Mouse (Mus musculus): ENCODE measurements around the gene Mrpl51. TPM values are rescaled to one million over a fixed set of nuclear protein-coding genes. Genes with fewer than 3 reads are reported as not detected.
"Not testable (repeated sequence)": the region's sequence is repeated elsewhere in the genome, so short reads cannot be mapped to it uniquely, and the experiment has no call there.

The Mrpl51 gene
- polyA plus RNA-seq, 1 experiment = 95.7 TPM

DNA sequence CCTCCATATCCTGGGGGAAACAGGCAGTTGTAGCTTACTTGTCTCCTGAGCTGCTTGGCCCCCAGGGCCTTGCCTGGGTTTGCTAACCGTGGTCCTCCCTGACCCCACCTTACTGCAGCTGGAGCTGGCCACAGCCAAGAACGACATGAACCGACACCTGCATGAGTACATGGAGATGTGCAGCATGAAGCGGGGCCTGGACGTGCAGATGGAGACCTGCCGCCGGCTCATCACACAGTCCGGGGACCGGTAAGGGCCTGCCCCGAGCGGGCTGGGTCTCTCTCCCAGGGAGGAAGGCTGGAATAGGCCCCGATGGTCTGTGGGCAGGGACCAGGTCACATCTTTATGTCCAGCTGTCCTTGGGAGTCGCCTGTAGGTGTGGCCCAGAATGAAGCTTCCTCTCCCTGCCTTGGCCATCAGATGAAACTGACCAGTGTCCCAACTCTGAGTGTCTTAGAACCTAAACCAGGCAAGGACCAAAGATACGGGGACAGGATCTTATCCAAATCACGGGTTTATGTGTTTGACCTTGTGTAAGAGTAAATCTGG is 32.6 kb upstream of the Mrpl51 start:
- DNase-seq (ENCODE audit: low read depth, low spot score) = no peak
- 81% methylated on average over 15 of the region's 15 CpGs for WGBS

DNA sequence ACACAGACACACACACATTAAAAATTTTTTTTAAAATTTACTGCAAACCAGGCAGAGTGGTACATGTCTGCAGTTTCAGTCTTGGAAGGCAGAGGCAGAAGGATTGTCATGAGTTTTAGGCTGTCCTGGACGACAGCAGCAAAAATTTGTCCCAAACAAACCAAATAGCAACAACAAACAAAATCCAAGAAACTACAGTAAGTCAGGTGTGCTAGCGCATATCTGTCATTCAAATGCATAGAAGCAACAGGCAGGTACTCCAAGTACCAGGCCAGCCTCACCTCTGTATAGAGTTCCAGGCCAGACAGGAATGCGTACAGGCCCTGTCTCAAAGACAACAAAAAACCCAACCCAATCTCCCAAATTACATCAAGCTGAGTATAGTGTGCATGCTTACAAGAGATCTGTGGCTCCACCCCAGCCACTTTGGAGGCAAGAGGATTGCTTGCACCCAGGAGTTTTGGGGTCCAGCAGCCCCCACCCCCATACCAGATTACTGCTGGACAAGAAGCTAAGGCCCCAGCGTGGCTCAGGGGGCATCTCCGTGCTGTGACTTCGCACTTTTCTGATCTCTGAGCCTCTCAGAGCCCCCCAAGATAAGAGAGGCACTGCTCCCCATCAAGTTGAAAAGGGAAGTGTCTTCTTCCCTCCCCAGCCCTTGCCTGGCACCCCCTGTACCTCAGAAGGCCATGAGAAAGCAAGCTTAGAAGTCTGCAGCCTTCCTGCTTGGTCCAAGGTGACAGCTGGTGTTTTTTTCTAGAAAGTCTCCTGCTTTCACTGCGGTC is 31.6 kb upstream of the Mrpl51 start:
- 87% methylated on average over 7 of the region's 7 CpGs for WGBS
- DNase-seq (ENCODE audit: low read depth, low spot score) = no peak

DNA sequence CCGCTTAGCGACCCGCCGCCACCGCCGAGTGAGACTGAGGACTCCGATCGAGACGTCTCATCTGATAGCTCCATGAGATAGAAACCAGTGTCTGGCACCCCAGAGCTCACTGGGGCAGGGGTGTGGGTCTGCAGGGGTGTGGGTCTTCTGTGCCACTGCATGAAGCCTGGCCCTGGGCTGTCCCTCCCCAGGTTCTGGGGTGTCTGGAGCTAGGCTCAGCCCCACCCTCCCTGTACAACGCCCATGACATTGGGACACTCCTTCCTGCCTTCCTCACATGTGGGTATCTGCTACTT is 31.1 kb upstream of the Mrpl51 start:
- 72% methylated on average over 10 of the region's 10 CpGs for WGBS

DNA sequence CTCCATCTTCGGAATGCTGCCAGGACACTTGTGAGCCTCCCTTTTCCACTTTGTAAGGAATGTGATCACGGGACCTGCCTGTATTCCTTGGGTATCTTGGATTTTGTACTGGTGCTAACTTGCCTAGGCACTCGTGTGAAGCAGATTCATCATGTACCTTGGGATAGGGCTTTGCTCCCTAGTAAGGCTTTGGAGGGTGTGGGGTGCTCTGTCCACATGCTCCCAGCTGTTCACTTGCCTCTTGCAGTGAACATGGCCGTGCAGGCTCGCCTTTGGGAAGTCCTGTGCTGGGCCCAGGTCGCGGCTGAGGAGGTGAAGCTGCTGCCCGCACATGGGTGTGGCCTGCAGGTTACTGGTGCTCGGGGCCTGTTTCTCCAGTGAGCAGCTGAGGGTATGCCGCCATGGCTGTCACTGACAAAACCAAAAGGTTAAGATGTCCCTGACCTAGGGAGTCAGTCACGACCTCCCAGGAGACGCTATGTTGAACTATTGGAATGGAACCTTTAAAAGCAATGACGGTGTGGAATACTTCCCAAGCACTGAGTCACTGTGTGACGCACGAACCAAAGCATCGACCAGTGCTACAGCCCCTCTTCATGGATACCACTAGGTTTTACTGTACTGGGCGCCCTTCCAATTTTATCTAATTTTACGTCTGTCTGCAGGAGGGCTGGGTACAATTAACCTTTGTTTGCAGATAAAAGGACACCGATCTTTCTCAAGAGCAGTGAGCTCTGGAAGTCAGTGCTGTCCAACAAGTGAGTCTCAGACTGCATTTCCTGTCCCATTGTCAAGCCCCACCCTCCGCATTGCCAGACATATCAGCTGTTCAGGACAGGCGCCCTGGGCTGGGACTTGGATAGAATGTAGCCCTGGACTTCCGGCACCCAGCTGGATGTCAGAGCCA is 30.5 kb upstream of the Mrpl51 start:
- WGBS = 14% methylated on average over 22 of the region's 22 CpGs
- peak; percentile 63 for DNase-seq (ENCODE audit: low read depth, low spot score)

More for the DNA sequence above, 31.1 kb upstream of the Mrpl51 start:
- no peak for DNase-seq (ENCODE audit: low read depth, low spot score)

DNA sequence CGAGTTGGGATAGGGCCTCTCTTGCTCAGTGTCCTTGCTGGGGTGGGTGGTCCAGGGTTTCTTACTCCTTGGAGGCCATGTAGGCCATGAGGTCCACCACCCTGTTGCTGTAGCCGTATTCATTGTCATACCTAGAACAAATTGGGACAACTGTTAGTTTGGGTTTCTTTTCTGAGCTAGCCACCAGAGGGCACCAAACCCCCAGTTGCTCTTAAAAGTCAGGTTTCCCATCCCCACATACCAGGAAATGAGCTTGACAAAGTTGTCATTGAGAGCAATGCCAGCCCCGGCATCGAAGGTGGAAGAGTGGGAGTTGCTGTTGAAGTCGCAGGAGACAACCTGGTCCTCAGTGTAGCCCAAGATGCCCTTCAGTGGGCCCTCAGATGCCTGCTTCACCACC is 29.6 kb upstream of the Mrpl51 start:
- DNase-seq (ENCODE audit: low read depth, low spot score) = not testable (repeated sequence)
- whole genome bisulfite sequencing = 6% methylated on average over 4 of the region's 5 CpGs

DNA sequence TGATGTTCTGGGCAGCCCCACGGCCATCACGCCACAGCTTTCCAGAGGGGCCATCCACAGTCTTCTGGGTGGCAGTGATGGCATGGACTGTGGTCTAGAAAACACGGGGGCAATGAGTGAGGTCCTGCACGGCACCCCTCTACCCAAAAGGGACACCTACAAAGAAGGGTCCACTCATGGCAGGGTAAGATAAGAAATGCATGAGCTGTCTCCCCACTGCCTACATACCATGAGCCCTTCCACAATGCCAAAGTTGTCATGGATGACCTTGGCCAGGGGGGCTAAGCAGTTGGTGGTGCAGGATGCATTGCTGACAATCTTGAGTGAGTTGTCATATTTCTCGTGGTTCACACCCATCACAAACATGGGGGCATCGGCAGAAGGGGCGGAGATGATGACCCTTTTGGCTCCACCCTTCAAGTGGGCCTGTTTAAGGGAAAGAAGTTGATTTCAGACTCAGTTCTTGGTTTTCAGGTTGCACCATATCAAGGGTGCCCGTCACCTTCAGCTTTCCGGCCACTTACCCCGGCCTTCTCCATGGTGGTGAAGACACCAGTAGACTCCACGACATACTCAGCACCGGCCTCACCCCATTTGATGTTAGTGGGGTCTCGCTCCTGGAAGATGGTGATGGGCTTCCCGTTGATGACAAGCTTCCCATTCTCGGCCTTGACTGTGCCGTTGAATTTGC is 28.8 kb upstream of the Mrpl51 start:
- 67% methylated on average over 13 of the region's 16 CpGs for WGBS
- not testable (repeated sequence) for DNase-seq (ENCODE audit: low read depth, low spot score)

DNA sequence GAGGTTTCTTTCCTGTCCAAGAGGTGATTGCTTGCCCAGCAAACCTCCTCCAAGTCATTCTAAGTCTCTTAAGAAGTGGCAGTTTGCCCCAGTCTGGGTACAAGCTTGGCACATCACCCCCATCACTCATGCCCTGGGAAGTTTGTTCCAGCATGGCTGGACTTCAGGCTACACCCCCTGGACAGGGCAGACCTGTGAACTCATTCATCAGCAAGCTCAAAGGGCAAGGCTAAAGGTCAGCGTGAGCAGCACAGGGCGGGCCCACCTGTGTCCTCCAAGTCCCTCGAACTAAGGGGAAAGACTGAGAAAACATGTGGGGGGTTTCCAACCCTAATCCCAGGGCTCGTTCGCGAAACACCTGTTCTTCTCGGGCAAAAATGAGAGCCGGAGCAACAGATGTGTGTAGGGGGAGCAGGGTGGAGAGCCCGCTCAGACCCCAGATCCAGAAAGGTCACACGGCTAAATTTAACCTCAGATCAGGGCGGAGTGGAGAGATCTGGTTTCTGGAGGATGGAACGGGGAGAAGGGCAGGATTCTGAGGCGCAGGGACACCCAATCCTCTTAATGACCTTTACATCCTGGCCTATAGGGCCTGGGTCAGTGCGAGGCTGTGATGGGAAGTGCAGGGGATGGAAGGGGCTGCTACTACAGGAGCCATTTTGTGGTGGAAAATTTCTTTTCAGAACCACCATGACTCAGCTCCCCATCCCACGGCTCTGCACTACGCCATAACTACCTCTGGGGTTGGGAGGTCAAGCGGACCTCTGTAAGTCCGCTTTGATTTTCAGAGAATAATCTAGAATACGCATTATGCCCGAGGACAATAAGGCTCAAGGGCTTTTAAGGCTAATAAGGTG is 27.6 kb upstream of the Mrpl51 start:
- WGBS = 4% methylated on average over 20 of the region's 20 CpGs
- DNase-seq (ENCODE audit: low read depth, low spot score) = no peak

DNA sequence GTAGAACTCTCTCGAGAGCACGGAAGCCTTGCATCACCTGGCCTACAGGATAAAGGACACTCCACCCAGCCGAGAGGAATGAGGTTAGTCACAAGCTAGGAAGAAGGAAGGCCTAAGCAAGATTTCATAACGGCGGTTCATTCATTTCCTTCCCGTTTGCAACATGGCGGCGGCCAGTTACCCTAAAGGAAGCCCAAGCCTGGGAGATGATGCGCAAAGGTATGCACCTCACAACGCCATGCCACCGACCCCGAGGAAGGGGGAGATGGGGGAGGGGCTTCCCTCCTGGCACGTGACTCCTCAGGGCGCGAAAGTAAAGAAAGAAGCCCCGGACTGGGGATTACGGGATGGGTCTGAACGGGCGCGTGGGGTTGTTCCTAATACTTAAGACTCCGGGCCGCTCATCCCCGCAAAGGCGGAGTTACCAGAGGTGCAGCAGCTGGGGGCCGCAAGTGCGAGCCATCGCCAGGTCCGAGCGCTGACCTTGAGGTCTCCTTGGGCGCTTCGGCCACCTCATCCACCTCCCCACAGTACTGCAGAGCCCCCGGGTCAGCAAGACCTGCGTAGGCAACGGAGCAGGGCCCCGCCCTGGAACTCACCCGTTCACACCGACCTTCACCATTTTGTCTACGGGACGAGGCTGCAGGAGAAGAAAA is 26.8 kb upstream of the Mrpl51 start:
- under 1% methylated on average over 39 of the region's 39 CpGs for WGBS
- no peak for DNase-seq (ENCODE audit: low read depth, low spot score)

DNA sequence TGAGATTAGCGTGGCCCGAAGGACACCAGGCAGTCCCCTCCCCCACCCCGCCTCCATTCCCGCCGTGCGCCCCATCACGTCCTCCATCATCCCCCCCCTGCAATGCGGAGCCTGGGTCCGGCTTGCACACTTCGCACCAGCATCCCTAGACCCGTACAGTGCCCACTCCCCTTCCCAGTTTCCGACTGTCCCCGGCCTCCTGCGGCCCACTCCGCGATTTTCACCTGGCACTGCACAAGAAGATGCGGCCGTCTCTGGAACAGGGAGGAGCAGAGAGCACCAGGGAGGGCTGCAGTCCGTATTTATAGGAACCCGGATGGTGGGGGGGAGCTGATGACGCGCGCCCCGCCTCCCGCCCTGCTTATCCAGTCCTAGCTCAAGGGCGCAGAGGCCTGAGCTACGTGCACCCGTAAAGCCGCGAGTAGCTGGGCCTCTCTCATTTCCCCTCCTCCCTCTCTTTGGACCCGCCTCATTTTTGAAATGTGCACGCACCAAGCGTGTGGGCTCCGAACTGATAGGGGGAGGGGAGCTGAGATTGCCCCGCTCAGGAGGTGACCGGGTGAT is 26.2 kb upstream of the Mrpl51 start:
- under 1% methylated on average over 35 of the region's 36 CpGs for WGBS

DNA sequence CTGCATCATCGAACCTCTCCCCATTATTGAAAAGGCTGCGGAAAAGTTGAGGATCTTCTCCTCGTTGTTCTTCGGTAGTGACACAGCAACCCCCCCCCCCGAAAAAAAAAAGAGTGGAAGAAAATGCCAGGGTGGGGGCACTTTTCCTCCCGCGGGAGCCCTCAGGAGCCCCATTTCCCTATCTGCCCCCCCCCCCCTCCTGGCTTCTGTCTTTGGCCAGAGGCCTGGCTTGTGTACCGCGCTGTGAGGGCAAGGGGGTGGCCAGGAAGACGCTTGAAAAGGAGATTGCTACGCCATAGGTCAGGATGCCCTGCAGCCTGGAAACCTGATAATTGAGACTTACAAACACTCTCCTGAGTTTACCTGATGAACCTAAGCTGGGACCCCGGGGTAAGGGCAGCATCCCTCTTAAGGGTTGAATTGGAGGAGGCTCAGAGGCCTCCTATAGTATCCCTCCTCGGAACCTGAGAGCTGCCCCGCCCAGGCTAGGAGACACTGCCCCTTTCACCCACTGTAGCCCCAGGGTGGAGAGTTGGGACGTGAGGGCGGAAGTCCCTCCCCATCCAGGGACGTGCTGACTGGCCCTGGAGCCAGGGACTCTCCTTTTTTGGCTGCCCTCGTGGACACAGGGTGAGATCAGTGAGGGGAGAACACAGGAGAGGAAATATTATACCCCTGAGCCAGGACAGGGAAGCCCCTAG is 25.4 kb upstream of the Mrpl51 start, which contains the start of gene Gapdh:
Gene Gapdh (minus strand): TSS at position 417 of the 701 bp plus-strand sequence.
- peak; percentile 77 for DNase-seq (ENCODE audit: low read depth, low spot score)
- WGBS = under 1% methylated on average over 18 of the region's 18 CpGs

More for the DNA sequence above, 26.2 kb upstream of the Mrpl51 start:
- DNase-seq (ENCODE audit: low read depth, low spot score) = peak; percentile 78

DNA sequence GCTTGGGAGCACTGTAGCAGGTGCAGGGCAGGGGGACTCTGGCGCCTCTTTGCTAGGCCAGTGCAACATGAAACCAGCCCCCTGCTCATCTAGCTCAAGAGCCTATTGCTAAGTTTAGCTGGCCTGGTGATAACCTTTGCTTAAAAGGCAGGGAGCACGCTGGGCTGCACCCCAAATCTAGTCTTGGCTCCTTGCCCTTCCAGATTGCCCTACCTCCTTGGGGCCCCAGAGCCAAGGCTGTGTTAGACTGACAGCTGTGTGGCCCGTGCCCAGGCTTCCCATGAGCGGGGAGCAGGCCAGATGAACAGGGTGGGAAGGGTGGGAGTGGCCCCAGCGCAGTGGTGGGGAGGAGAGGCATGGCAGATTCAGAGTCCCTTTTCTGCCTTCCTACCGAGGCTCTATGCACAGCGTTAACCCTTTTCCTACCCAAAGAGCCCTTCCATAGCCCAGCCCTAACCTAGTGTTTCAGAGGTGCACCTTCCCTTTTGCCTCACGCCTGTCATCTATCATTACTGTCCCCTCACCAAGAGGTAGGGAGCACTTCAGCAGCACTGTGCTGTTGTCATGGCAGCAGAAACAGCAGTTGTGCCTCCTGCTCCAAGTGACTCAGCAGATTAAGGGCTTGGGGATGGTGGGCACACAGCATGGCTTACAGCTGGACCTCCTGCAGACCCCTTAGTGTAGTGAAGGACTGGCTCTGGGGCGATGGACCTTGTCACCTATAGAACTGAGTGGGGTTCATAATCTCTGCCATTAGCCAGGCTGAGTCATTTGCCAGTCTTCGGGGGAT is 24.5 kb upstream of the Mrpl51 start:
- WGBS = 16% methylated on average over 10 of the region's 10 CpGs
- DNase-seq (ENCODE audit: low read depth, low spot score) = no peak

DNA sequence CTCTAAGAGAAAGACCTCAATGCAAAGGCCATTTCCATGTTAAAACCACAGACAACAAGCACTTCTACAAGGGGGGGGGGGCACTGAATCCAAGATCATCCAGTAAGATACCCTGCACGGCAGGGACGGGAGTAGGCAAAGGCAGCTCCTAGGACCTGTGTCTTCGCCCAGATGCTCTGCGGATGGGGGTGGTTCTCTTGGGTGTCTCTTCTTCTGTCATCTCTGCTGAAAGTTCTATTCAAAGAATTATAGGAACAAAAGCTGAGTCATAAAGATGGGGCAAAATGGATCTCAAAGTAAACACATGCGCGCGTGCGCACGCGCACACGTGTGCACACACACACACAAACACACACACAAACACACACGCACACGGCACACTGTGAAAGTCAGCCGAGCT is 23.5 kb upstream of the Mrpl51 start:
- no peak for DNase-seq (ENCODE audit: low read depth, low spot score)
- WGBS = 93% methylated on average over 14 of the region's 14 CpGs

DNA sequence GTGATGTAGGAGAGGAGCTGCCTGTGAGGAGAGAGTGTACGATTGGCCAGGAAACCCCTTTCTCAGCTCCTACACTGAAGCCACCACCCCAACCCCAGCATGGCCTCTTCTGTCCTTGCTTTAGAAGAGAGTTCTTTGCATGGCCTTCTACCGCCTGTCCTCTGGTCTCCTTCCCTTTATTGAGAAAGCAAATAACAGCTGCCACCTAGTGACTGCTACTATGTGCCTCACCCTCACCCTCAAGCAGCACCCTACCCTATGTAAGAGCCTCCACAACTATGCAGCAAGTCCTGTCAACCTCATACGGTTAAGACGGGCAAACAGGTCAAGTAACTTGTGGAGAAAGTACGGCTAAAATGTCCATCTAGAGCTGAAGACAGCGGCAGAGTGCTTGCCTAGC is 21.4 kb upstream of the Mrpl51 start:
- 81% methylated on average over 6 of the region's 6 CpGs for WGBS
- no peak for DNase-seq (ENCODE audit: low read depth, low spot score)

DNA sequence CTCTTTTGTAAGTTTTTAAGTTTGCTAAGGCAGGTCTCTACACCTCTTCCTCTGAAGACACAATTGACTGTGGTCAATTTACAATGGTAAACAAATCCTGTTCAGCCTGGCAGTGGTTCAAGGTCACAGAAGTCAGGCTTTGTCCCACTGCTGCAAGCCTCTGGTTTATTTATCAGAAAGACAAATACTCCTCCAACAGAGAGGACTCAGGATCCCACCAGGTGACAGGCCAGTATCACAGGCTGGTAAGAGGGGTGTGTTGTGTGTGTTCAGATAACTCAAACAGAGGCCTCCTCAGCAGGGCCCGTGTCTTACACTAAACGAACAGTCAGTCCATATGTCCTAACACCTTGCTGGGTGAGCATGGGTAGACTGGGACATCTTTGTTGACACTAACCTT is 19.1 kb upstream of the Mrpl51 start:
- no peak for DNase-seq (ENCODE audit: low read depth, low spot score)
- WGBS = 33% methylated on average over 2 of the region's 2 CpGs

DNA sequence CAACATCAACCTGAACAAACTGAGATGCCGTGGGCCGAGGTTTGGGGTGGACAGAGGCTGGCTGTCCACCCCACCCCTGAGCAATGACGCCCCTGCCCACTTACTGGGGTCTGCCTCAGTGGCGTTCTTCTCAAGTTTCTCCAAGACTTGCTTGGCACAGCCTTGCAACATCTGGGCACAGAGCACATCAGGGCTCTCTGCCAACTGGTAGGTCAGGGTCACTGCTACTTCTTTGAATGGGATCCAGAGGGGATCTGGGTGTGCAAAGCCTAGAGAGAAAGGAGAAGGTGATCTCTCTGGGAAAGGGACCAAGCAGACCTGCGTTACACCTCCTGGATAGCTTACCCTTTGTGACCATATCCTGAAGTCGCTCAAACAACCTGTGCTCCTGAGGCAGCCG is 18.3 kb upstream of the Mrpl51 start:
- WGBS = 92% methylated on average over 7 of the region's 7 CpGs
- no peak for DNase-seq (ENCODE audit: low read depth, low spot score)

DNA sequence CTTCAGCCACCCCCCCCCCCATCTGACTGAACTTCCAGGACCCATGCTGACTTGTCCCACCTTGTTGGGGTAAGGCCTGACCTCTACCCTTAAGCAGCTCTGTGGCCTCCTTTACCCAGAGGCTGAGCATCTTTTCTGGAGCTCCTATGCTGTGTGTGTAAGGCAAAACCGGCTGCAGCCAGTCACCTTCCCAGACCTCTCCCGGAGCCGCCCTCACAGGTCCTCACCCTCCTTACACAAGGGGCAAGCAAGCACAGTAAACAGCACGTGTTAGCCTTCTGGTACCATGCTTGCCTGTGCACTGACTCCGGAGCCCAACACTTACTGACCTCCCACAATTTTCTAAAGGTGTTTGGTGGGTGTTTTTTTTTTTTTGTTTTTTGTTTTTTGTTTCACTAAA is 16.1 kb upstream of the Mrpl51 start:
- WGBS = 93% methylated on average over 5 of the region's 5 CpGs
- DNase-seq (ENCODE audit: low read depth, low spot score) = no peak

DNA sequence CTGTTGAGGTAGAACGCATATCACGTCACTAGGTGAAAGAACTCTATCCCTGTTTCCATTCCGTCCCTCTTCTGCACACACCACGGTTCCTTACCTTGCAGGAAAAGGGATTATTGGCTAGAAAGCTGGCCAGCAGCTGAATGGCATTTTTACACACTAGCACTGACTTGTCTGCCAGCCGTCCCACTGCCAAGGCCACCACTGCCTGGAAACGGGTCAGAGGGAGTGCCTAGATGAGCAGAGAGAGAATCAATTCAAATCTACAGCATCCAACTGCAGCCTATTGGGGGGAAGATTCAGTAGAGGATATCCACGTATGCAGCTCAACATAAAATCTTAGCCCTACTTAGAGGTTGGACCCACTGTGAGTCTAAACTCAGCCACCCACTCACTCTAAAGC is 12.0 kb upstream of the Mrpl51 start:
- WGBS = 92% methylated on average over 7 of the region's 7 CpGs
- no peak for DNase-seq (ENCODE audit: low read depth, low spot score)

All from large intestine, adult 2 months (tissue).